Mouse (Mus musculus) ovary, postnatal 10 days (tissue): ENCODE measurements around the gene Fbxl16.
A peak's percentile ranks its signal among the peaks of the same experiment; 100 is the strongest.

ENCODE experiments used
- DNase-seq: peaks from one replicate; pipeline ENCODE4 v3.0.0; 2022; ENCODE audit warnings: low spot score

The Fbxl16 gene

GRCm38 (mm10) chr17:25842509-25842908 lies 33.6 kb downstream of the Fbxl16 start:
- DNase-seq: no peak

GRCm38 (mm10) chr17:25843122-25843521 lies 34.2 kb downstream of the Fbxl16 start:
- no peak for DNase-seq

- no peak for DNase-seq
Measured at GRCm38 (mm10) chr17:25843636-25844395, 34.9 kb downstream of the Fbxl16 start.

GRCm38 (mm10) chr17:25844396-25844901 lies 35.6 kb downstream of the Fbxl16 start, which contains the start of gene Rhot2:
Gene Rhot2, minus strand, starts transcription at chr17:25844851.
- DNase-seq: peak; percentile 86

- DNase-seq: no peak
Measured at GRCm38 (mm10) chr17:25860229-25860628, 51.3 kb downstream of the Fbxl16 start.

GRCm38 (mm10) chr17:25860832-25861703 lies 52.2 kb downstream of the Fbxl16 start, which contains the start of gene Wdr90:
Gene Wdr90, minus strand, starts transcription at chr17:25861501.
- peak; percentile 82 for DNase-seq

- no peak for DNase-seq
Measured at GRCm38 (mm10) chr17:25861704-25862612, 53.1 kb downstream of the Fbxl16 start.

GRCm38 (mm10) chr17:25863681-25864080 lies 54.8 kb downstream of the Fbxl16 start:
- DNase-seq: no peak

GRCm38 (mm10) chr17:25864311-25864710 lies 55.4 kb downstream of the Fbxl16 start:
- DNase-seq: no peak

- no peak for DNase-seq
Measured at GRCm38 (mm10) chr17:25865288-25865687, 56.4 kb downstream of the Fbxl16 start.

- DNase-seq: no peak
Measured at GRCm38 (mm10) chr17:25866172-25866571, 57.3 kb downstream of the Fbxl16 start.

- no peak for DNase-seq
Measured at GRCm38 (mm10) chr17:25867509-25867835, 58.6 kb downstream of the Fbxl16 start.

- DNase-seq: peak; percentile 41
Measured at GRCm38 (mm10) chr17:25867836-25868600, 59.1 kb downstream of the Fbxl16 start.

- DNase-seq: peak; percentile 56
Measured at GRCm38 (mm10) chr17:25868601-25869191, 59.8 kb downstream of the Fbxl16 start, which contains the start of gene Mcrip2. Gene Mcrip2, minus strand, starts transcription at chr17:25868764.

- no peak for DNase-seq
Measured at GRCm38 (mm10) chr17:25869498-25869897, 60.6 kb downstream of the Fbxl16 start.

GRCm38 (mm10) chr17:25869954-25870353 lies 61.1 kb downstream of the Fbxl16 start:
- DNase-seq: no peak
